Mouse (Mus musculus) 3134 (cell line): Measurements from ENCODE around the gene Carf.

Source experiments
- DNase-seq: peaks from one replicate; pipeline ENCODE4 v3.0.0-alpha.2; 2011; ENCODE audit warnings: low spot score; ENCODE audit not compliant: insufficient read length; ENCODE audit errors: extremely low read depth

Gene Carf

DNA sequence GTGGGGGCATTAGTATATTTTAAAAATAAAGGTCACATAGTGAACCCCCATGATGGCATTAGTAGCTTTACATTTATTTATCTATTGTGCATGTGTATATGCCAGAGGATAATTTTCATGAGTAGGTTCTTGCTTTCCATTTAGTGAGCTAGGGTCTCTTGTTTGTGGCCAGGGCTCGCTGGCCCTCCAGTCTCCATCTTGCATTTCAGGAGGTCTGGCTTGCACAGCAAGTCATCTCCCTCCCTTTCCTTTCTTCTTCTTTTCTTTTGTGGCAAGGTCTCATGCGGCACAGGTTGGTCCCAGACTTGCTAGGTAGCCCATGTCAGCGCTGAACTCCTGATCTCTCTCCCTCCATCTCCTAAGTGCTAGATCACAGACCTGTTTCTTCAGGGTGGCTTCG is 81.3 kb downstream of the Carf start:
- DNase-seq: peak; percentile 18

DNA sequence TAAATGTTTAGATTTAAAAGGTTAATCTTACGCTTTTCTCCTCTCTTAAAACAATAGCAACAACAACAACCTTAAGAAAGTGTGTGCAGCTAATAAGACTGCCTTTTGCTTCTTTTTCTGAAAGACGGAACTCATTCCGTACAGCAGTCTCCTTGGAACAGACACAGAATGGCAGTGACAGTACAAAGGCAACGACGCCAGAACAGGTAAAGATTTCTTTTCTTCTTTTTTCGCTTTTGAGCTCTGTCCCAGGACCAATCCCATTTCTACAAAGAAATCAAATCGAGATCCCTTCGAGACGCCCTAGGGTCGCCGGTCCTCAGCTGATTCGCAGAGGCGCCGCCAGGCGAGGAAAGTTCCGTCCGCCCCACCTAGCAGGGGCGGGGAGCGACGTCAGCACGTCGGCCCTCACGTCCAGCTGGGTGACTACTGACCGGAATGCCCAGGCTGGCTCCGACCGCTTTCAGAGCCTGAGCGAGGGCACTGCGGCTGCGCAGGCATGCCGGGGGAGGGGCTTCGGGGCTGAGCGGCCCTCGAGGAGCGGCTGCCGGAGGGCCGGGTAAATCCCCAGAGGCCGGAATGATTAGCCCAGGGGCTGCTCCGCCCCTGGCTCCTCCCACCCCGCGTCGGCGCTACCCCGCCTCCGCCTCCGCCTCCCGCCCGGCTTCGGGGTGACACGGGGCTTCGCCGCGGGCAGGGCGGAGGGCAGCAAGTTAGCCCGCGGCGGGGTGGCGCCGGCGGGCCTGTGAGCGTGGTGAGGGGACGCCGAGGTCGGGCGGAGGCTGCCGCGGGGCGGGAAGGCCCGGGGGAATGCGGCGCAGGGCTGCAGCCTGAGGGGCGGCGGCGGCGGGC is 82.1 kb downstream of the Carf start, which contains the start of gene Nbeal1:
TSS of gene Nbeal1 (plus strand) at position 668 of the 852 bp plus-strand sequence.
- peak; percentile 100 for DNase-seq

DNA sequence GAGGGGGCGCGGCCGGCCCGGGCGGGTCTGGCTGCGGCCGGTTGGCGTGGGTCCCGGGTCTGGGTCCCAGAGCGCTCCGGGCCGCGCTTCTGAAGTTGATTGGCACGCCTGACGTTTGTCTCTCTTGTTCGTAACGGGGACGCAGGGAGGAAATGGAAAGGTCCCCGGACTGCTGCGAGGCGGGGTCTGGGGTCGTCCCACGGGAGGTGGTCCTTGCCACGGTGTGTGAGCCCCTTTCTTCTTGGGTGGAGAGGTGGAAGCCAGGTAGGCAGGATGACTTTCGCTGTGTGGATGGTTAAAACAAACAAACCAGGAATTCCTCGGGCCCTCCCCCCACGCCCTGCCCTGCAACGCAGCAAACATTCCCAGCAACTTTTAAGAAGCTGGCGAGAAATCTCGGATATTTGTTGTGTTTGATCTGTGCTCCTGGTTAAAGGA is 82.8 kb downstream of the Carf start:
- DNase-seq: peak; percentile 74

DNA sequence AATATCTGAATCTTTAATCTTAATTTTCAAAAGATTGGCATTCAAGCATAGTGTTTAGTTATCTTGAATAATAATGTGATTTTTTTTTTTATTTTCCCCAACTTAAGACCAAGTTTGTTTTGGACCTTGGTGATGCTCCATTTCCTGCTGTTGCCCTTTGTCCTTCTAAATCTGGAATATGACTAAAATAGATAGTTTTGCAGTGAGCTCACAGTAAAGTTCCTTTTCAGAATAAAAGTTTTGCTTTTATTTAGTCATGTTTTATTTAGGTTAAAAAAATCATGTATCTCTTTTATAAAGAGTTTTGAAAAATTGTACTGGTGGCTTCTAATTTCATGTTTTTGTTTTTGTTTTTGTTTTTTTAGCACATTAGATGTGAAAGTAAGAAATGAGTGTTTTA is 90.4 kb downstream of the Carf start:
- no peak for DNase-seq

DNA sequence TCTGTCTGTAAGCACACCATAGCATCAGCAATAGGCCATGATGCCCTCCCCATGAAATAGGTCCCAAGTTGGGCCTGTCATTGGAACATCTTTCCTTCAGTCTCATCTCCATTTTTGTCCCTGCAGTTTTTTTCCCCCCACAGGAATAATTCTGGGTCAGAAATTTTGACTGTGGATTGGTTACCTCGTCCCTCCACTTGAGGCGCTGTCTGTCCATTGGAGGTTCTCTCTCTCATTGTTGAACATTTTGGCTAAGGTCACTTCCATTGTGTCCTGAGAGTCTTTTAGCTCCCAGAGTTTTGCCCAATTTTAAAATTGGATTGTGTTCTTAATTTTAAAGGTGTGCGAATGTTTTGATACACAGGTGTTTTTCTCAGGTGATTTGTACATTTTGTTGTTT is 98.8 kb downstream of the Carf start:
- no peak for DNase-seq

DNA sequence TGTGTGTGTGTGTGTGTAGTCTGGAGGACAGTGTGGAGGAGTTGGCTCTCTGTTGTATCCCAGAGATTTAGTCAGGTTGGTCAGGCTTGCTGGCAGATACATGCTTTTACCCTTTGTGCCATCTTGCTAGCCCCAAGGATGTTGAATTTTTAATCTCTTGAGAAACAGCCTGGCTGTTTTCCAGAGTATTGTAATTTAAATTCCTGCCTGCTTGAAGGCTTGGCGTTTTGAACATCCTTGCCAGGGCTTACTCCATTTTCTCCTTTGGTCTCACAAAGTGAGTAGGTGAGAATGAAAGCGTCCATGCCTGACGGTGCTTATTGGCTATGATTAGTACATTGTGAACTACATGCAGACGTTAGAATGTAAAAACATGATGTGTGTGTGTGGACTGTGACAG is 101.0 kb downstream of the Carf start:
- no peak for DNase-seq
